Mouse (Mus musculus) erythroblast, adult 5-6 weeks (primary cell): ENCODE measurements around the gene Slc43a2. TPM values are rescaled to one million over a fixed set of nuclear protein-coding genes. Genes with fewer than 3 reads are reported as not detected.
"Not testable (repeated sequence)": the region's sequence is repeated elsewhere in the genome, so short reads cannot be mapped to it uniquely, and the experiment has no call there.

Experiments used
- ATAC-seq: replicated peaks from 2 replicates; pipeline ENCODE4 v1.8.0; 2016; ENCODE audit warnings: moderate number of reproducible peaks, mild to moderate bottlenecking, moderate TSS enrichment, inconsistent platforms; ENCODE audit not compliant: poor library complexity, low FRiP score, severe bottlenecking
- total RNA-seq, 2 experiments: library from RNA; stranded (forward) in 1 of 2; stranded (reverse) in 1 of 2; fragments of 150-400 nt in 1 of 2; fragments of 200-764, 138-1000 nt in 1 of 2; gene quantifications; 2 replicates each; pipeline versions ENCODE4 v1.2.3 to v1.2.4; 2015 to 2017; ENCODE audit warnings: low replicate concordance in 2 of 2

Gene Slc43a2
- total RNA-seq, 2 experiments from 2014 or later: 6.7 to 14.9 TPM

DNA sequence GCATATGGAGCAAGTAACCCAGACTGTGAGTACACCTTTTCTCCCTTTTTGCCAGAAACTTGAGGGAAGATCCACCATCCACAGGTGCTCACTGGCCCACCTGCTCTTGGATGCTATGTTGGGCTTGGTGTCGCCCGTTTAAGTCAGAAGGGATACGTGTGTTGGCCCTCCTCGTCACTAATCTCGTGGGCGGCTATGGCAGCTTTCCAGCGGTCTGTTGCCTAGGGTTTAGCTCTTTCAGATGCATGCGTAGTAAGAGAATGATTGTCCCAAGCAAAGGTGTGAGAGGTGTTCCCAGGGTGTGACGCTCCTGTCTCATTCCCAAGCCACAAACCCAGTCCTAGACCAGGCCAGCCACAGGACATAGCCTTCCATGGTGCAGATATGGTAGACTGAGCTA is 13.2 kb downstream of the Slc43a2 start:
- no peak for ATAC-seq

DNA sequence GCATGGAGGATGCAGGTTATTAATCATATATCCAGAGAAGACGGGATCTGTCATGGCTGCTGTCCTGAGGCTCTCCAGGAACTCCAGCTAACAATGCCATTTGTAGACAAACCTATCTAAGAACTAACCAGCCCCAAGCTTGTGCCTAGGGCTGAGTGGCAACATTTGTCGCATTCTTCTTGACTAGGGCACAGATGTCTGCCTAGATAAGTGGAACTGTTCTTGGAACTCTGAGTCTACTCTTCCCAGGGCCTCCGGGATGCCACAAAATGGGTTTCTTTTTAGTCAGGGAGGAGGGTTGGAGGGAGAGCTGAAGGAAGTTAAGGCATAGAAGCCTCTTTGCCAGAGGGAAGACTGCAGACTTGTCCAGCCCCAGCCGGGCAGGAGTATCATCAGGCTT is 14.6 kb downstream of the Slc43a2 start:
- ATAC-seq: no peak

DNA sequence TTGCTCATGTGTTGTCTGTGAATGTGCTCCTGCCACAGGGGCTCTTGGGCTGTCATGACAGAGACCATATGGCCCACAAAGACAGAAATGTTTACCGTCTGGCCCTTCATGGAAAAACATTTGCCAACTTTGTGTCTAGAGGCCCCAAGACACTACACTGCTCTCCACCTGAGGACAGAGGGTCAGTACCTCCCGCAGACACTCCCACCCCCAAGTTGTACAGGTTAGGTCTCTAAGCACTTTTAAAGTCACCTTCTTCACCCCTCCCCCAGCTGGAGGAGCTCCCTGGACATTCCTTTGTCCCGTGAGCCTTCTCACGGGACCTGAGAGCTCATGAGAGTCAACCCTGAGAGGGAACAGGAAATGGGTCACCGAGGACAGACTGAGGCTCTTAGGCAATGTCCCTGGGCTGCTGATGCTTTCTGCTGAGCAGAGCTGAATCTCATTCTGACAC is 18.2 kb downstream of the Slc43a2 start:
- no peak for ATAC-seq

DNA sequence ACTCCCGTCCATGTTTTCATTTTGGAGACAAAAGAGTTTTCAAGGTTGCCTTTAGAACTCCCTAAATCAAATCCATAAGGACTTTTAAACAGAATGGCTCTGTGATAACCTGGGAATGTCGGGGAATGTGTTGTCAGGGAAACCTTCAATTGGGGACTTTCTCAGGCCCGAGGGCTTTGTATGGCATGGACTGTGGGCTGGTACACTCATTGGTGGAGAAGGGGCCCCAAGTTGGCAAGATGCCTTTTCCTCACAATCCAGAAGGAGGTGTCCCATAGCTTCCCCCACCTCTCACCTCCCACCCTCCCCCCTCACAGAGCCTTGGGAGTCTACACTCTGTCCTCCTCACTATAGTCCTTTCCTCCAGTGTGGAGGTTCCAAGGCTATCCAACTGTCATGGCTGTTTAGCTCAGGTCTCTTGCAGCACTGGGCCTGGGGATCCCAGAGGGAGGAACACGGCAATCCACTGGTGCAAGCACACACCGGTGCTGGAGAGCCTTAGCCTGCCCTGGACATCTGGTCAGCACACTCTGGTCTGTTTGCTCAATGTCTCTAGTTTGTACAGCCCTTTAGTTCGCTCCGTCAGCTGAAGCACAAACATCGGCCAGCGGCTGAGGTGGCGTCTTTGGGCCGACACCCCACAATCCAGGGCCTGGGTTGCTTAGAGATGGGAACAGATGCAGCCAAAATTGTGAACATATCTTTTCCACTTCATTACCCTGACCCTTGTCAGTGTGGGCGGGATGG is 18.9 kb downstream of the Slc43a2 start:
- ATAC-seq: no peak

DNA sequence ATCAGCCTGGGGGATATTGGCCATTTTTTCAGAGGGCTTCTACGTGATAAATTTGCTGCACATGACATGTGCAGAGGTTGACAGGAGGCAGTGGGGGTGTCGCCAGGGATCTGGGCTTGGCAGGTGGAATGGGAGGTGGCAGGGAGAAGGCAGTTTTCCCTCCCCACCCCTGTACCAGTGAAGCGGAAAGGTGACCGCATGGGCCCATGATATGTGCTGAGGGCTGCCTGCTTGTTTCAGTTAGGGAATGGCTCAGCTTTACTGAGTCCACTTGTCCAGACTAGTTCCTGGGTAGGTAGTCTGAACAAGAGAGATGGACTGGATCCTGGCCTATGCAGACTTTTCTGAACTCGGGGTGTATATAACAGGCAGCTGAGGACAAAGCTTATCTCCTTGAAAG is 19.8 kb downstream of the Slc43a2 start:
- ATAC-seq: no peak

DNA sequence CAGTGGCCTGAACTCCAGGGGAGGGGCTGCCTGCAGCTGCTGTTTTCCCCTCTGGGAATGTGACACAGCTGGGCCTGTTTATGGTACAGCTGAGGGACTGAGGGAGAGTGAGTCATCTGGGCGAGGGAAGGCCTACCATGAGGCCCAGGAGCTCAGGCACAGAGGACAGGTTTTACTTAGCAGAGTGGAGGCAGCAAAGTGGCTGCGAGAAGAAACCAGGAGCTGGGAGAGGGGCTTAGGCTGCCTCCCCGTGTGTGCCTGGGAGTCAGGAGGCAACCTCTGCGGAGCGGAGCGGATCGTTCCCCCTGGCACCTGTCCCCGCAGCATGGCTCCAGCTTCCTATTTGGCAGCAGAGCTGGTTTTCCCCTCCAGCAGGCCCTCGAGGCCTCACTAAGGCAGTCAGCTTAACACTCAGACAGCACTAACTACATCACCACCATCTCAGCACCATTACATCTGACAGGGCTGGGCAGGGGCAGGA is 20.5 kb downstream of the Slc43a2 start:
- ATAC-seq: no peak

DNA sequence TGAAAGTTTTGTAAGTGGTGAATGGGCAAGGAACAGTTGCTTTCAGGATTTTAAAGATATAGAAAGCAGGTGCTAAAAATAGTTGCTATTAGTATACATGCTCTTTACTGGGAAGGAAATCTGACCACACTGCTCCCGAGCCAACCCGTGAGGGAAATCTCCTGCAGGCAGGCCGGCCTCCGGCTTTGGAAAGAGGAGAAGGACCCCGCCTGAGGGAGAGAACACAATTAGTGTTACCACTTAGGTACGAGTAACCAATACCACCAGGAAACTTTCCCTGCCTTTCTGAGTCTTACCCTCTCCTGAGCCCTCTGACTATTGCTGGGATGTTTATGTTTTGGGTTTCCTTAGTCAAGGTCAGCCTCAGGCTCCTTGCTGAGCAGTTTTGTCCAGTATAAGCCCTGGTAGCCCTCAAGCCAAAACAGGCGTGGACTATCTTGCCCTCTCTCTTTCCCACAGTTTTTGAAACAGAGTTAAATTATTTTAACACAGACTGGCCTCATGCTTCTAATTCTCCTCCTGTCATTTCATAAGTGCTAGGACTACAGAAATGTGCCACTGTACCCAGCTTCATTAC is 21.5 kb downstream of the Slc43a2 start:
- no peak for ATAC-seq

DNA sequence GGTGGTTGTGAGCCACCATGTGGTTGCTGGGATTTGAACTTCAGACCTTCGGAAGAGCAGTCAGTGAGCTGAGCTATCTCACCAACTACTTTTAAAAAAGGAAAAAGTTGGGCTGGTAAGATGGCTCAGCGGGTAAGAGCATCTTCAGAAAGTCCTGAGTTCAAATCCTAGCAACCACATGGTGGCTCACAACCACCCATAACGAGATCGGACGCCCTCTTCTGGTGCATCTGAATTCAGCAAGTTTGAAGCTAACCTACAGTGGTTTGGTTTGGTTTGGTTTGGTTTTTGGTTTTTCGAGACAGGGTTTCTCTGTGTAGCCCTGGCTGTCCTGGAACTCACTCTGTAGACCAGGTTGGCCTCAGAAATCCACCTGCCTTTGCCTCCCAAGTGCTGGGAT is 24.5 kb downstream of the Slc43a2 start:
- not testable (repeated sequence) for ATAC-seq

DNA sequence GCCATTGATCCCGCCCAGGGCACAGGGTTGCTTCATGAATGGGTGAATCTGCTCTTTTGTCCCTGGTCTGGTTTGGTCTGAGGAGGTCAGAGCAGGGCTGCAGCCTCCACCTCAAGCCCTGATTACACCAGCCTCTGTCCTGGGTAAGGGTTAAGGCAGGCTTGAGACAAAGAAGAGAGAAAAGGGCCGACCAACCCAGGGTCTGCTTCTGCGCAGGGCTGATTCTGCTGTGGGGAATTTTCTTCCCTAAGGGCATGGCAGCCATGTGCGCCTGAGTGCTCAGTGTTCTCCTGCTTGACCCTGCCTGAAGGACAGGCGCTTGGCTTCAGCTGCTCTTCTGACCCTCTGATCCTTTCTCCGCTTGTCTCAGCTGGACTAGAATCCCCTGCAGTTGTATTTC is 25.6 kb downstream of the Slc43a2 start:
- ATAC-seq: no peak

DNA sequence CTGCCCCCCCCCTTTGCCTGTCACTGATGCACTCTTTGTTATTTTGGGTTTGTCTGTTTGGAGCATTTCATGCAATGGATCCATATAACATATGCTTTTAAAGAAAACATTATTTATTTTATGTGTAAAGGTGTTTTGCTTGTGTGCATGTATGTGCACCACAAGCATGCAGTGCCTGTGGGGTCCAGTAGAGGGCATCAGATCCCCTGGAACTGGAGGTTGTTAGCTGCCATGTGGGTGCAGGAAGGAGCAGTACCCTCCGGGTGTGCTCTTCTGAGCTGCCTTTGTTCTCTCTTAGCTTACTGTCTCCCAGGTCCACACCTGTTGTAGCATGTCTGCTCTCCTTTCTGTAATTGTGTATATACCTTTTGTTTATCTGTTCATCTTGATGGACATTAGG is 26.6 kb downstream of the Slc43a2 start:
- ATAC-seq: no peak

DNA sequence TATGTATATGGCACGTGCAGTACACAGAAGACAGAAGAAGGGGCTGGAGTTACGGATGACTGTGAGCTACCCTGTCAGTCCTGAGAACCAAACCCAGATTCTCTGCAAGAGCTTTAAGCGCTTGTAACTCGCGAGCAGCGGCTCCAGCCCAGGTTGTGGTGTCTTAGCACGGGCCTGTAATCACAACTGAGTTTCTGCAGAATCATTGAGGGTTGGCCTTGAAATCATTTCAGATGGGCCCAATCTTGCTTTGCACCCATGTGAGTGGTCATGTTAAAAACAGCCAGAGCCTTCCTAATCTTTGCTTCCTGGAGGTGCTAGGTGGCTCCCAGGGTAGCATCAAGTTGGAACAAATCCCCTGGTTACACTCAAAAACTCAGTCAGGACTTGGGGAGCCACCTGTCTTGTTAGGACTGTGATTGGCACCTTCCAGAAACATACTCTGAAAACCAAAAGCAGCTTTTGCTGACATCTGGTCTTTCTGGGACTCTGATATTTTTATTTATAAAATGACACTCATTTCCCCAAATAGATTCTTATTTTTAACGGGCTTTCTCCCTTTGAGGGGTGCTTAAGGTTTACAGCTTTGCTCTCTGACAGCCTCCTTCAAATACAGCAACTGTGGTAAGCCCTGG is 28.5 kb downstream of the Slc43a2 start:
- ATAC-seq: no peak

DNA sequence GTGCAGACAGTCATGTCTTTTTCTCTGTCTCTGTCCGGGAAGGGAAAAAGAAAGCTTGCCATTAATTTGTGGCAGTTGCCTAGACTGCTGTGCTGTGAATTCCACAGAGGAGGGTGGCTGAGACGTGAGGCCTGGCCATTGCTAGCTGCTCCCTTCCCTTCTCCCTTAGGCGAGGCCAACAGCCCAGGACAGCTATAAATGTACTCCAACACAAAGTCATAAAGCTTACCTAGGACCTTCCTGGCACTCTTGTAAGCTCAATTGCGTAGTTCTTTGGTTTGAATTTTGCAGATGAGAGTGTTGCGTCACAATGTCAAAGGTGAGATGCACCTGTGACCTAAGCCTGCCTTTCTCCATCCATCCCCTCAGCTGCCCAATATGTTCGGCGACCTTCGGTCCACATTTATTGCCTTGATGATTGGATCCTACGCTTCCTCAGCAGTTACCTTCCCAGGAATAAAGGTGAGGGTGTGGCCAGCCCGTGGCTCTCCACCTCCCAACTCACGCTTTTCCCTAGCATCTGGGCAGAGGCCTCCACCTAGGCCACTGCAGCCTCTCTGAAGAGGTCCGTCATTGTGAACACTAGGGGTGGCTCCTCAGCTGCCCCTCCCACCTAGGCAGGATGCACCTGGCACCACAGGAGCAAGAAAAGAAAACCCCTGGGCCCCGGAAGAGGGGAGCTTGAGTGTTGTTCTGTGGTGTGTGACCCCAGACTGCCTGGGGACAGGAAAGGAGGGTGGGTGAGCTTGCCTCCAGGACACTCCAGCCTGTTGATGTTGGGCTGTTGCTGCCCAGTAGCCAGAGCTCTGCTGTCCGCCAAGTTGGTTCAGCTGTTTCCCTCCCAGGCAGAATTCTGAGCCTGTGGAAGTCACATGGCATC is 29.3 kb downstream of the Slc43a2 start:
- no peak for ATAC-seq

DNA sequence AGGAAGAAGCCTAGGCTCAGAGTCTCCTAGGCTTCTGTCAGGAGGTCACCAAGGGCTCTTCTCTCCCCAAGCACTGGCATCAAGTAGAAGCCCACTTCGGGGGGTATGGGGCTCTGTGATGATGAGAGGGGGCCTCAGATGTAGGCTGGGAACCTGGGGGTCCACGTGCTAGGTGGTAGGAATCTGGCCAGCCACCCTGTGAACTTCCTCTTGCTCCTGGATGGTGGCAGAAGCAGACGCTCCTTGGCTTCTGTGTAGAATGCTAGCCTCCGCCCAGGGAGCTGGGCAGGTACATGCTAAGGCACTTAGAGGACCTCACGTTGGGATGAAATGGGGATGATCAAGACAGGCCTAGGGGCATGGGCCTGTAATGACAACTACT is 29.9 kb downstream of the Slc43a2 start:
- ATAC-seq: no peak

DNA sequence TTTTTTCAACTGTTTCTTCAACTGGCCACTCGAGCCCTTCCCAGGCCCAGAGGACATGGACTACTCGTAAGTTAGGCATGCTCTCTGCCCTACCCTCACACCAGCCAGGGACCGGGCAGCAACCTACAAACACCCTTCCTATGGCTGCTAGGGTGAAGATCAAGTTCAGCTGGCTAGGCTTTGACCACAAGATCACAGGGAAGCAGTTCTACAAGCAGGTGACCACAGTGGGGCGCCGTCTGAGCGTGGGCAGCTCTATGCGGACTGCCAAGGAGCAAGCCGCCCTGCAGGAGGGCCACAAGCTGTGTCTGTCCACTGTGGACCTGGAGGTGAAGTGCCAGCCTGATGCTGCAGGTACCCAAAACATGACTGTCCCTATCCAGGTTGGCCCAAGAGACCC is 31.3 kb downstream of the Slc43a2 start:
- ATAC-seq: no peak; the same call in 1 of the 2 replicates

DNA sequence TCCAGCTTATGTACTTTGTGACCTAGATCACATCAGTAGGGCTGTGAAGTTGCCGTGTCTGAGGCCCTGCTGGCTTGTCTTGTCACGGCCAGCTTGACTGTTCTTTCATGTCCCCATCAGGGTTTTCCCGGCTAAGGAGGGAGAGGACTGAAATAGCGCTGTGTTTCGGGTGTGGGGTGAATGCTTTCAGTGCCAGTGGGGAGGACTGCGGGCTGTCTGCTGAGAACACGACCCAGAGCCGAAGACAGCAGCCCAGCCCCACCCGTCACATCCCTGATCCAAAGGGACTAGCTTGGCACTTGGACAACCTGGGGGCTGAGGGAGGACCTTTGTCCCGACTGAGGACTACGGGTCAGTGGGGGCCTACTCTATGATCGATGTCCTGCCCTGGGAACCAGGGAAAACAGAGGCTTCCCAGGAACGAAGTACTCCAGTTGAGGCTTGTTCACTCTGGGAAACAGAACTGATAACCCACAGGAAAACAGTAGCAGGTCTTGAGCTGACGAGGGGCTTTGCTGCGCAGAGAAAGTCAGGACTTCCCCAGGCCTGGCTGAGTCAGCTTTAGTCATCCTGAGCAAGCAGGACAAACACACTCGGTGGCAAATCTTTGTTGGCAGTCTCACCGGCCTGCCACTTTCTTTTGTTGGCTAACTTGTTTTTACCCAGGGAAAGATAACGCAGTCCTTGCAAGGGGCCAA is 32.5 kb downstream of the Slc43a2 start:
- ATAC-seq: no peak

DNA sequence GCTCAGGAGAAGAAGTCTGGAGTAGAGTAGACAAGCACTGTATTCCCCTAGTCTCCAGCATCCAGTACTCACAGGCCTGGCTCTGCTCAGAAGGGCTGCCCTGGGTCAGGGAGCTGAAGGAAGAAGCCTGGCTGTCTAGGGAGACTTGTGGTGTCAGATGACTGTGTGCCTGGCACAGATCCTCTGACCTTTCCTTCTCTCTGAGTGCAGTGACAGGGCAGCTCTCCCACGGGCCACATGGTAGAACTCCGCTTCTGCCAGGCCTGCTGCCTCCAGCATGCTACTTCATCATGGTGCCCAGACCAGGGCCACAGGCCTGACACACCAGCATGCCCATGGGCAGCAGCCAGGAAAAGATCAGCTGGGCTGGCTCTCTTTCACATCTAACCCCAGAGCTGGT is 34.4 kb downstream of the Slc43a2 start:
- no peak for ATAC-seq

DNA sequence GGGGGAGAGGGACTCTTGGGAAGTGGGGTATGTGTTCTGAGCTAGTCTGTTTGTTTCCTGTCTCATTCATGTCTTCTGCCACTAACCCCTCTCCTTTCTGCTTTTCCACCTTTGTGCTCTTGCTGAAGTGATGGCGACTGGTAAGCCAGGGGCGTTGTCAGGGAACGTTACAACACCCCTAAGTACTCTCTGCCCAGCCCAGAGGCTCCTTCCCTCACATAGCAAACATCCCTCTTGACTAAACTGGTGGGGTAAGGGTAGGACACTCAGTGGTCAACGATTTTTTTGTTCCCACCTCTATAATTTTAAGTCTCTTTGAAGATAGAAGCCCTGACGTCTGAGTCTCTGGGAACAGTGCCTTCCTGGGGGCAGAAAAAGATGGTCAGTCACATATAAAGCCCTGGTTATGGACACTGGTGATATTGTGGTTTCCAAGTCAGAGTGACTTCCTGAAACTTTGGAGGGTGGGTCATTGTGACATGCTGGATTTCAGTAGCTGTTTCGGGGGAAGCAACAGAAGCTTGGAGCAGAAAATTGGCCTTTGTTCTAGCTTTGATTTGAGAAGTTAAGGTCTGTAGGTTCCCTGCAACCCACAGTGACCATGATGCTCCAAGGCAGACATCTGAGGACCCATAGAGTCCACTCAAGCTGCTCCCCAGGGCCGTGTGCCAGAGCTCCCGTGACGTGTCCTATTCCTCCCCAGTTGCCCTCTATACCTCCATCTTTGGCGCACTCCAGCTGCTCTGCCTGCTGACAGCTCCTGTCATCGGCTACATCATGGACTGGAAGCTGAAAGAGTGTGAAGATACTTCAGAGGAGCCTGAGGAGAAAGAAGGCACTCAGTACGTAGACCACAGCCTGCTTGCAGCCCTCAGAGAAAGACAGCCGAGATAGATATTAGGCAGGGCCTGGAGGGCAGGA is 35.0 kb downstream of the Slc43a2 start:
- no peak for ATAC-seq

DNA sequence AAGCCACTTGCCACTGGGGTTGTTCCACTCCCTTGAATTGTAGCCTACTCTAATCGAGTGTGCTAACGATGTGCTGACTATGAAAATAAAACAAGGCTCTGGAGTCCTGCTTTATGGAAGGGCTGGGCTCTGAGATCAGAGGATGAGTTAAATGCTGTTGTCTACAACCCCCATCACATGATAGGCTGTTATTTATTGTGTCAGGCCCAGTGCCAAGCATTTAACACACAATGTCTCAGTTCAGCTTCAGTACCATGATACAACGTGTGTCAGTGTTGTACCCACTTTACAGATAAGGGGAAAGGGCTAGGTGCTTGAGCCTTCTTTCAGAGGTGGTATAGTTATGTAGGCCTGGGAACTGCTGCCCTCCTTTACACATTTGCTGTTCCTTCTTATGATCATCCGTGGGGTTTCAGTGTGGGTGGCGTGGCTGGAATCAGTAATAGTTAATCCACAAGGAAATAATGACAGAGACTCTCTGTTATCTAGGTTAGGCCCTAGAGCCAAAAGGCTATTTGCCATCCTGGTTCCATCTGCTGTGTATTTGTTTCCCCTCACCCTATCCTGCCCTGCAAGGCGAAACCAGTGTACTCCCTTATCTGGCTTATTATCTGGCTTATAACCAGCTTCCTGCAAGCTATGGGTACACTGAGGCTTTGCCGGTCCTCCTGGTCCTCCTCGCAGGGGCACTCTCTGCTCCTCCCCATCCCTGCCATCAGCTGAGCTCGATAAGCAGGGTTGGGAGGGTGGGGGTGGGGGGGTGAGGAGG is 36.0 kb downstream of the Slc43a2 start:
- no peak for ATAC-seq
